Mouse (Mus musculus) gastrocnemius, postnatal 10 days (tissue): ENCODE results near the gene Rack1. TPM values are rescaled to one million over a fixed set of nuclear protein-coding genes. Genes with fewer than 3 reads are reported as not detected.

ENCODE experiments used
- DNase-seq: peaks from one replicate; pipeline ENCODE4 v3.0.0; 2021; ENCODE audit warnings: mixed read lengths
- total RNA-seq, 2 experiments: library from RNA; stranded (reverse); gene quantifications; 2 replicates each; pipeline ENCODE4 v1.2.3; 2021

Gene Rack1
- total RNA-seq, 2 experiments from 2014 or later = 536 to 557 TPM

- DNase-seq = no peak
These were observed 4.9 kb upstream of the Rack1 start for GRCm38 (mm10) chr11:48795221-48795620.

- DNase-seq = no peak
These were observed 3.8 kb upstream of the Rack1 start for GRCm38 (mm10) chr11:48796290-48796689.

- no peak for DNase-seq
These were observed 2.8 kb upstream of the Rack1 start for GRCm38 (mm10) chr11:48797287-48797686.

GRCm38 (mm10) chr11:48798308-48798707, 1.8 kb upstream of the Rack1 start:
- no peak for DNase-seq

- no peak for DNase-seq
These were observed 880 bp upstream of the Rack1 start for GRCm38 (mm10) chr11:48798984-48799920.

- DNase-seq = no peak
These were observed 2.0 kb downstream of the Rack1 start for GRCm38 (mm10) chr11:48801831-48802772.

GRCm38 (mm10) chr11:48803988-48804387, 3.9 kb downstream of the Rack1 start:
- no peak for DNase-seq

GRCm38 (mm10) chr11:48804922-48805321, 4.8 kb downstream of the Rack1 start:
- no peak for DNase-seq

GRCm38 (mm10) chr11:48806856-48807562, 6.9 kb downstream of the Rack1 start:
- no peak for DNase-seq

GRCm38 (mm10) chr11:48807563-48808303, 7.6 kb downstream of the Rack1 start:
- DNase-seq = no peak

- no peak for DNase-seq
These were observed 8.1 kb downstream of the Rack1 start for GRCm38 (mm10) chr11:48808304-48808646.

- peak; percentile 57 for DNase-seq
These were observed 8.8 kb downstream of the Rack1 start for GRCm38 (mm10) chr11:48808737-48809433.

- DNase-seq = no peak
These were observed 9.3 kb downstream of the Rack1 start for GRCm38 (mm10) chr11:48809434-48809830.

GRCm38 (mm10) chr11:48810142-48810541, 10.0 kb downstream of the Rack1 start:
- no peak for DNase-seq

GRCm38 (mm10) chr11:48813782-48814181, 13.7 kb downstream of the Rack1 start:
- no peak for DNase-seq

GRCm38 (mm10) chr11:48815851-48816250, 15.7 kb downstream of the Rack1 start:
- no peak for DNase-seq

- peak; percentile 42 for DNase-seq
These were observed 16.2 kb downstream of the Rack1 start for GRCm38 (mm10) chr11:48816281-48816781.

GRCm38 (mm10) chr11:48816800-48817665, 16.9 kb downstream of the Rack1 start, which contains the start of gene Trim41:
Gene Trim41 (minus strand): TSS chr11:48817353.
- DNase-seq = peak; percentile 99

- DNase-seq = no peak
These were observed 17.7 kb downstream of the Rack1 start for GRCm38 (mm10) chr11:48817794-48818193.

- DNase-seq = peak; percentile 75
These were observed 18.2 kb downstream of the Rack1 start for GRCm38 (mm10) chr11:48818346-48818745.
